Mouse (Mus musculus) intestine, embryonic 15.5 days (tissue): ENCODE data around the gene Hist1h4j. TPM values are rescaled to one million over a fixed set of nuclear protein-coding genes. Genes with fewer than 3 reads are reported as not detected.
A peak's percentile ranks its signal among the peaks of the same experiment; 100 is the strongest.
"Not testable (repeated sequence)": the region's sequence is repeated elsewhere in the genome, so short reads cannot be mapped to it uniquely, and the experiment has no call there.

Experiments used
- ATAC-seq: fragments of 200-750 bp; cut with Nextera tagmentation; 2 replicates; pipeline ENCODE4 v1.8.0; 2017; ENCODE audit warnings: moderate TSS enrichment, moderate library complexity
- H3K27ac ChIP-seq: fragments of 300-500 bp; sonication (generic); 2 replicates; pipeline ENCODE4 v1.5.1; 2015; ENCODE audit warnings: mild to moderate bottlenecking, inconsistent platforms
- H3K27me3 ChIP-seq: fragments of 300-500 bp; sonication (generic); replicated peaks from 2 replicates; pipeline ENCODE4 v1.6.1; 2015; ENCODE audit warnings: inconsistent platforms
- H3K36me3 ChIP-seq: fragments of 300-500 bp; sonication (generic); 2 replicates; pipeline ENCODE4 v1.6.1; 2015; ENCODE audit warnings: inconsistent platforms
- H3K4me1 ChIP-seq: fragments of 300-500 bp; sonication (generic); replicated peaks from 2 replicates; pipeline ENCODE4 v1.6.1; 2015; ENCODE audit warnings: inconsistent platforms
- H3K4me2 ChIP-seq: fragments of 300-500 bp; sonication (generic); replicated peaks from 2 replicates; pipeline ENCODE4 v1.6.1; 2015; ENCODE audit warnings: mild to moderate bottlenecking, inconsistent platforms
- H3K4me3 ChIP-seq: fragments of 300-500 bp; sonication (generic); replicated peaks from 2 replicates; pipeline ENCODE4 v1.5.1; 2015; ENCODE audit warnings: inconsistent platforms
- H3K9ac ChIP-seq: fragments of 300-500 bp; sonication (generic); 2 replicates; pipeline ENCODE4 v1.6.1; 2015; ENCODE audit warnings: inconsistent platforms
- H3K9me3 ChIP-seq: fragments of 300-500 bp; sonication (generic); 2 replicates; pipeline ENCODE4 v1.6.1; 2016; ENCODE audit warnings: inconsistent platforms
- WGBS: fragments of 180-500 bp; shearing (Covaris S2); methylation state at CpG from one replicate; pipeline ENCODE4 v1.1.7; 2015; 5-methylcytosine and 5-hydroxymethylcytosine counted together
- polyA plus RNA-seq: library from polyadenylated mRNA; unstranded; fragments of >200 nt; fragmentation: Nextera tagmentation; extraction: Ambion mirVana; gene quantifications from 2 replicates; pipeline ENCODE4 v1.2.1, GENCODE M21; 2015

Hist1h4j gene
- polyA plus RNA-seq, 1 experiment from 2014 or later = 1.6 TPM

GRCm38 (mm10) chr13:21745006-21745405, 10.1 kb downstream of the Hist1h4j start:
- no peaks in the 10 kb centered on the region for H3K27me3 ChIP-seq
- no peaks in the 10 kb centered on the region for H3K9me3 ChIP-seq
- no peak overlapping the region for H3K4me2 ChIP-seq
- no peak overlapping the region for H3K9ac ChIP-seq
- WGBS = 33% methylated on average over 1 of the region's 1 CpGs
- H3K4me3 ChIP-seq = no peak overlapping the region
- ATAC-seq = no peak
- 0 out of 2 replicates have a peak, but pooled peaks cover 4% of the 10 kb centered on the region for H3K4me1 ChIP-seq
- H3K27ac ChIP-seq = no peak overlapping the region
- no peaks in the 10 kb centered on the region for H3K36me3 ChIP-seq

GRCm38 (mm10) chr13:21749387-21750158, 14.7 kb downstream of the Hist1h4j start:
- 4% methylated on average over 5 of the region's 5 CpGs for WGBS
- Histone ChIP-seq H3K4me3 (peak overlapping the region; percentile 44), H3K36me3 (no peaks in the 10 kb centered on the region), H3K27ac (peak overlapping the region; percentile 94), H3K27me3 (no peaks in the 10 kb centered on the region), H3K4me1 (0 out of 2 replicates have a peak, but pooled peaks cover 6% of the 10 kb centered on the region), H3K4me2 (peak overlapping the region; percentile 62), H3K9ac (peak overlapping the region; percentile 46), H3K9me3 (no peaks in the 10 kb centered on the region)
- no peak for ATAC-seq

GRCm38 (mm10) chr13:21750159-21751017, 15.5 kb downstream of the Hist1h4j start, which contains the start of gene Hist1h4k:
Gene Hist1h4k (minus strand): TSS chr13:21750505.
- peak within 1 kb of the TSS; percentile 53 for H3K9ac ChIP-seq
- peak; percentile 84 for ATAC-seq
- not testable (repeated sequence) for H3K36me3 ChIP-seq, H3K27me3 ChIP-seq, H3K9me3 ChIP-seq, H3K4me1 ChIP-seq
- peak within 1 kb of the TSS; percentile 94 for H3K27ac ChIP-seq
- under 1% methylated on average over 51 of the region's 56 CpGs for WGBS
- peak within 1 kb of the TSS; percentile 44 for H3K4me3 ChIP-seq
- peak within 1 kb of the TSS; percentile 62 for H3K4me2 ChIP-seq

- H3K9ac ChIP-seq = no peak overlapping the region
- H3K27me3 ChIP-seq = no peaks in the 10 kb centered on the region
- H3K9me3 ChIP-seq = no peaks in the 10 kb centered on the region
- ATAC-seq = no peak
- no peak overlapping the region for H3K27ac ChIP-seq
- no peaks in the 10 kb centered on the region for H3K36me3 ChIP-seq
- H3K4me3 ChIP-seq = no peak overlapping the region
- no peak overlapping the region for H3K4me2 ChIP-seq
- 0 out of 2 replicates have a peak, but pooled peaks cover 6% of the 10 kb centered on the region for H3K4me1 ChIP-seq
These were observed 16.6 kb downstream of the Hist1h4j start for GRCm38 (mm10) chr13:21751417-21751816.

GRCm38 (mm10) chr13:21751827-21752226, 17.0 kb downstream of the Hist1h4j start:
- Histone ChIP-seq H3K9ac (no peak overlapping the region), H3K27ac (peak overlapping the region; percentile 11; the same call in 1 of the 2 replicates), H3K4me3 (no peak overlapping the region), H3K9me3 (no peaks in the 10 kb centered on the region), H3K36me3 (no peaks in the 10 kb centered on the region), H3K4me2 (no peak overlapping the region), H3K27me3 (no peaks in the 10 kb centered on the region), H3K4me1 (0 out of 2 replicates have a peak, but pooled peaks cover 6% of the 10 kb centered on the region)
- 61% methylated on average over 3 of the region's 3 CpGs for WGBS
- no peak for ATAC-seq

GRCm38 (mm10) chr13:21752356-21752755, 17.5 kb downstream of the Hist1h4j start:
- H3K9ac ChIP-seq = no peak overlapping the region
- 0 out of 2 replicates have a peak, but pooled peaks cover 5% of the 10 kb centered on the region for H3K4me1 ChIP-seq
- H3K4me3 ChIP-seq = no peak overlapping the region; the same call in 1 of the 2 replicates
- no peak for ATAC-seq
- peak overlapping the region; percentile 70; the same call in 1 of the 2 replicates for H3K4me2 ChIP-seq
- WGBS = 26% methylated on average over 3 of the region's 3 CpGs
- H3K36me3 ChIP-seq = no peaks in the 10 kb centered on the region
- H3K27me3 ChIP-seq = no peaks in the 10 kb centered on the region
- H3K27ac ChIP-seq = 0 out of 2 replicates have a peak overlapping the region, but pooled peaks have one; percentile 11
- H3K9me3 ChIP-seq = no peaks in the 10 kb centered on the region

GRCm38 (mm10) chr13:21753051-21753523, 18.2 kb downstream of the Hist1h4j start:
- ATAC-seq = no peak
- Histone ChIP-seq H3K36me3 (no peaks in the 10 kb centered on the region), H3K9ac (peak overlapping the region; percentile 58), H3K4me2 (peak overlapping the region; percentile 70), H3K27me3 (no peaks in the 10 kb centered on the region), H3K27ac (peak overlapping the region; percentile 91), H3K9me3 (no peaks in the 10 kb centered on the region), H3K4me1 (0 out of 2 replicates have a peak, but pooled peaks cover 2% of the 10 kb centered on the region), H3K4me3 (peak overlapping the region; percentile 43)
- 1% methylated on average over 10 of the region's 10 CpGs for WGBS

GRCm38 (mm10) chr13:21753524-21754285, 18.8 kb downstream of the Hist1h4j start, which contains the start of the genes Hist1h2ak and Hist1h2bn:
Gene Hist1h2ak (minus strand): TSS chr13:21753827.
Gene Hist1h2bn (plus strand): TSS chr13:21754123.
- under 1% methylated on average over 48 of the region's 50 CpGs for WGBS
- H3K9me3 ChIP-seq, H3K4me1 ChIP-seq, H3K36me3 ChIP-seq, H3K27me3 ChIP-seq: not testable (repeated sequence)
- Histone ChIP-seq H3K4me3 (peak within 1 kb of the TSS; percentile 43), H3K27ac (peak within 1 kb of the TSS; percentile 91), H3K4me2 (peak within 1 kb of the TSS; percentile 70), H3K9ac (peak within 1 kb of the TSS; percentile 58)
- ATAC-seq = peak; percentile 94

- H3K27ac ChIP-seq = peak overlapping the region; percentile 91
- WGBS = under 1% methylated on average over 17 of the region's 26 CpGs
- not testable (repeated sequence) for ATAC-seq
These were observed 19.6 kb downstream of the Hist1h4j start for GRCm38 (mm10) chr13:21754294-21755001.

GRCm38 (mm10) chr13:21755707-21756106, 20.8 kb downstream of the Hist1h4j start:
- 63% methylated on average over 1 of the region's 1 CpGs for WGBS
- Histone ChIP-seq H3K9ac (no peak overlapping the region), H3K4me2 (no peak overlapping the region), H3K9me3 (no peaks in the 10 kb centered on the region), H3K27ac (no peak overlapping the region), H3K36me3 (no peaks in the 10 kb centered on the region), H3K4me1 (0 out of 2 replicates have a peak, but pooled peaks cover 2% of the 10 kb centered on the region), H3K4me3 (no peak overlapping the region), H3K27me3 (no peaks in the 10 kb centered on the region)
- no peak for ATAC-seq

More at GRCm38 (mm10) chr13:21754294-21755001, 19.6 kb downstream of the Hist1h4j start:
- H3K27me3 ChIP-seq, H3K9me3 ChIP-seq, H3K4me1 ChIP-seq, H3K36me3 ChIP-seq: not testable (repeated sequence)
- H3K4me3 ChIP-seq = peak overlapping the region; percentile 43
- H3K4me2 ChIP-seq = peak overlapping the region; percentile 70
- H3K9ac ChIP-seq = peak overlapping the region; percentile 48
